Mouse (Mus musculus) lung, postnatal 0 days (tissue): ENCODE measurements at regions not wholly inside any gene's neighbourhood (a gene's known extent, or its start where the extent isn't known, plus 50 kb on each side); places are given as distances from the start of the nearest gene placed in this dataset.

Experiments used
- CTCF ChIP-seq: IDR thresholded peaks from 2 replicates; pipeline ENCODE4 v1.5.1; 2016; ENCODE audit warnings: antibody characterized with exemption, mild to moderate bottlenecking
- EP300 ChIP-seq: IDR thresholded peaks from 2 replicates; pipeline ENCODE4 v1.6.1; 2016; ENCODE audit warnings: antibody characterized with exemption, mild to moderate bottlenecking, control low read depth

- TF ChIP-seq CTCF: no peak
- TF ChIP-seq EP300: no peak
Observed at GRCm38 (mm10) chr1:120946349-120946748, 344.1 kb downstream of the En1 start.
